Mouse (Mus musculus) urinary bladder, adult 18-20 months (tissue): ENCODE results near the gene Dennd4b.
"Not testable (repeated sequence)": the region's sequence is repeated elsewhere in the genome, so short reads cannot be mapped to it uniquely, and the experiment has no call there.

ENCODE experiments used
- DNase-seq, 2 experiments: peaks; one replicate each; pipeline ENCODE4 v3.0.0; 2022; ENCODE audit warnings: low spot score in 2 of 2, mixed read lengths in 2 of 2

Dennd4b gene

GRCm38 (mm10) chr3:90253174-90253573 is 11.8 kb upstream of the Dennd4b start:
- not testable (repeated sequence) for DNase-seq

- peak; percentile 72 to 95 for DNase-seq
Measured at GRCm38 (mm10) chr3:90253653-90254418, 11.1 kb upstream of the Dennd4b start, which contains the start of gene Crtc2. TSS of gene Crtc2 (plus strand) at chr3:90254163.

GRCm38 (mm10) chr3:90254419-90255193 is 10.4 kb upstream of the Dennd4b start:
- DNase-seq: peak in 1 of 2 experiments; percentile 26

- no peak for DNase-seq
Measured at GRCm38 (mm10) chr3:90255194-90255565, 9.8 kb upstream of the Dennd4b start.

- DNase-seq: no peak
Measured at GRCm38 (mm10) chr3:90255784-90256353, 9.1 kb upstream of the Dennd4b start.

GRCm38 (mm10) chr3:90256731-90257530 is 8.1 kb upstream of the Dennd4b start:
- no peak for DNase-seq

- no peak for DNase-seq
Measured at GRCm38 (mm10) chr3:90258521-90258920, 6.5 kb upstream of the Dennd4b start.

- no peak for DNase-seq
Measured at GRCm38 (mm10) chr3:90263121-90263771, 1.7 kb upstream of the Dennd4b start.

GRCm38 (mm10) chr3:90264687-90265033 is 325 bp upstream of the Dennd4b start:
- DNase-seq: no peak

- no peak for DNase-seq
Measured at GRCm38 (mm10) chr3:90265932-90266741, 1.2 kb downstream of the Dennd4b start.

- no peak for DNase-seq
Measured at GRCm38 (mm10) chr3:90266901-90267775, 2.2 kb downstream of the Dennd4b start.

GRCm38 (mm10) chr3:90268190-90268589 is 3.2 kb downstream of the Dennd4b start:
- DNase-seq: no peak

GRCm38 (mm10) chr3:90268971-90269370 is 4.0 kb downstream of the Dennd4b start:
- DNase-seq: no peak

- no peak for DNase-seq
Measured at GRCm38 (mm10) chr3:90270784-90271183, 5.8 kb downstream of the Dennd4b start.

- DNase-seq: no peak
Measured at GRCm38 (mm10) chr3:90272170-90272569, 7.2 kb downstream of the Dennd4b start.

- DNase-seq: no peak
Measured at GRCm38 (mm10) chr3:90273855-90274254, 8.9 kb downstream of the Dennd4b start.

- no peak for DNase-seq
Measured at GRCm38 (mm10) chr3:90275286-90275685, 10.3 kb downstream of the Dennd4b start.

GRCm38 (mm10) chr3:90276858-90277257 is 11.9 kb downstream of the Dennd4b start:
- DNase-seq: no peak

- no peak for DNase-seq
Measured at GRCm38 (mm10) chr3:90277793-90278192, 12.8 kb downstream of the Dennd4b start.
